Mouse (Mus musculus) limb, embryonic 13.5 days (tissue): ENCODE results near the gene Rnft2. TPM values are rescaled to one million over a fixed set of nuclear protein-coding genes. Genes with fewer than 3 reads are reported as not detected.

Experiments used
- ATAC-seq: fragments of 200-750 bp; cut with Nextera tagmentation; 2 replicates; pipeline ENCODE4 v1.8.0; 2017; ENCODE audit warnings: low read depth, moderate number of reproducible peaks, moderate TSS enrichment; ENCODE audit not compliant: low FRiP score
- H3K27ac ChIP-seq: fragments of 300-500 bp; sonication (generic); 2 replicates; pipeline ENCODE4 v1.5.1; 2015; ENCODE audit warnings: inconsistent platforms, mild to moderate bottlenecking, moderate library complexity
- H3K27me3 ChIP-seq: fragments of 300-500 bp; sonication (generic); 2 replicates; pipeline ENCODE4 v1.6.1; 2015; ENCODE audit warnings: mild to moderate bottlenecking, inconsistent platforms
- H3K36me3 ChIP-seq: fragments of 300-500 bp; sonication (generic); 2 replicates; pipeline ENCODE4 v1.6.1; 2015; ENCODE audit warnings: inconsistent platforms, mild to moderate bottlenecking, moderate library complexity
- H3K4me1 ChIP-seq: fragments of 300-500 bp; sonication (generic); 2 replicates; pipeline ENCODE4 v1.6.1; 2015; ENCODE audit warnings: inconsistent platforms
- H3K4me2 ChIP-seq: fragments of 300-500 bp; sonication (generic); replicated peaks from 2 replicates; pipeline ENCODE4 v1.6.1; 2015; ENCODE audit warnings: inconsistent platforms, mild to moderate bottlenecking, moderate library complexity
- H3K4me3 ChIP-seq: fragments of 300-500 bp; sonication (generic); 2 replicates; pipeline ENCODE4 v1.5.1; 2015; ENCODE audit warnings: moderate library complexity, mild to moderate bottlenecking, inconsistent platforms
- H3K9ac ChIP-seq: fragments of 300-500 bp; sonication (generic); 2 replicates; pipeline ENCODE4 v1.6.1; 2015; ENCODE audit warnings: mild to moderate bottlenecking, inconsistent platforms
- H3K9me3 ChIP-seq: fragments of 300-500 bp; sonication (generic); 2 replicates; pipeline ENCODE4 v1.6.1; 2016; ENCODE audit warnings: inconsistent platforms
- WGBS: fragments of 180-500 bp; shearing (Covaris S2); methylation state at CpG from one replicate; pipeline ENCODE4 v1.1.7; 2015; 5-methylcytosine and 5-hydroxymethylcytosine counted together
- polyA plus RNA-seq: library from polyadenylated mRNA; unstranded; fragments of >200 nt; fragmentation: Nextera tagmentation; extraction: Ambion mirVana; gene quantifications from 2 replicates; pipeline ENCODE4 v1.2.1, GENCODE M21; 2015

Gene Rnft2
- polyA plus RNA-seq, 1 experiment from 2014 or later = 4.6 TPM

- H3K27ac ChIP-seq = no peak overlapping the region
- peaks cover 18% of the 10 kb centered on the region; the same call in 1 of the 2 replicates for H3K4me1 ChIP-seq
- WGBS = 35% methylated on average over 8 of the region's 8 CpGs
- no peaks in the 10 kb centered on the region for H3K9me3 ChIP-seq
- no peak overlapping the region for H3K4me3 ChIP-seq
- H3K36me3 ChIP-seq = peaks cover 24% of the 10 kb centered on the region
- ATAC-seq = no peak
- H3K4me2 ChIP-seq = no peak overlapping the region
- H3K9ac ChIP-seq = no peak overlapping the region
- H3K27me3 ChIP-seq = 0 out of 2 replicates have a peak, but pooled peaks cover 6% of the 10 kb centered on the region
These were observed 21.4 kb upstream of the Rnft2 start for GRCm38 (mm10) chr5:118266309-118266708.

GRCm38 (mm10) chr5:118265366-118265765 is 20.4 kb upstream of the Rnft2 start:
- Histone ChIP-seq H3K4me3 (no peak overlapping the region), H3K9ac (no peak overlapping the region), H3K27me3 (no peaks in the 10 kb centered on the region), H3K27ac (no peak overlapping the region), H3K4me1 (peaks cover 11% of the 10 kb centered on the region; the same call in 1 of the 2 replicates), H3K4me2 (no peak overlapping the region), H3K9me3 (no peaks in the 10 kb centered on the region), H3K36me3 (peaks cover 34% of the 10 kb centered on the region)
- WGBS = 82% methylated on average over 5 of the region's 5 CpGs
- no peak for ATAC-seq

GRCm38 (mm10) chr5:118264279-118264678 is 19.4 kb upstream of the Rnft2 start:
- H3K27me3 ChIP-seq = no peaks in the 10 kb centered on the region
- H3K4me1 ChIP-seq = peaks cover 7% of the 10 kb centered on the region; the same call in 1 of the 2 replicates
- WGBS = 64% methylated on average over 9 of the region's 9 CpGs
- no peak for ATAC-seq
- H3K4me2 ChIP-seq = no peak overlapping the region
- H3K4me3 ChIP-seq = no peak overlapping the region
- no peaks in the 10 kb centered on the region for H3K9me3 ChIP-seq
- no peak overlapping the region for H3K9ac ChIP-seq
- peaks cover 45% of the 10 kb centered on the region for H3K36me3 ChIP-seq
- no peak overlapping the region for H3K27ac ChIP-seq

GRCm38 (mm10) chr5:118262418-118262817 is 17.5 kb upstream of the Rnft2 start:
- 86% methylated on average over 8 of the region's 8 CpGs for WGBS
- H3K27ac ChIP-seq = no peak overlapping the region
- H3K27me3 ChIP-seq = no peaks in the 10 kb centered on the region
- no peaks in the 10 kb centered on the region for H3K9me3 ChIP-seq
- no peak overlapping the region for H3K4me2 ChIP-seq
- H3K4me1 ChIP-seq = 0 out of 2 replicates have a peak, but pooled peaks cover 6% of the 10 kb centered on the region
- no peak overlapping the region for H3K9ac ChIP-seq
- no peak overlapping the region for H3K4me3 ChIP-seq
- H3K36me3 ChIP-seq = peaks cover 63% of the 10 kb centered on the region
- no peak for ATAC-seq

GRCm38 (mm10) chr5:118261181-118261580 is 16.3 kb upstream of the Rnft2 start:
- Histone ChIP-seq H3K4me3 (no peak overlapping the region), H3K27ac (no peak overlapping the region), H3K36me3 (peaks cover 76% of the 10 kb centered on the region), H3K9ac (no peak overlapping the region), H3K4me2 (no peak overlapping the region), H3K9me3 (no peaks in the 10 kb centered on the region), H3K4me1 (0 out of 2 replicates have a peak, but pooled peaks cover 6% of the 10 kb centered on the region), H3K27me3 (no peaks in the 10 kb centered on the region)
- no peak for ATAC-seq
- 92% methylated on average over 9 of the region's 9 CpGs for WGBS

- no peak overlapping the region for H3K4me3 ChIP-seq
- ATAC-seq = no peak
- no peak overlapping the region for H3K27ac ChIP-seq
- H3K9ac ChIP-seq = no peak overlapping the region
- 0 out of 2 replicates have a peak, but pooled peaks cover 6% of the 10 kb centered on the region for H3K4me1 ChIP-seq
- H3K4me2 ChIP-seq = no peak overlapping the region
- H3K27me3 ChIP-seq = no peaks in the 10 kb centered on the region
- no peaks in the 10 kb centered on the region for H3K9me3 ChIP-seq
- peaks cover 81% of the 10 kb centered on the region for H3K36me3 ChIP-seq
- 87% methylated on average over 11 of the region's 11 CpGs for WGBS
These were observed 15.7 kb upstream of the Rnft2 start for GRCm38 (mm10) chr5:118260642-118261041.

GRCm38 (mm10) chr5:118260055-118260454 is 15.1 kb upstream of the Rnft2 start:
- H3K9ac ChIP-seq = no peak overlapping the region
- H3K9me3 ChIP-seq = no peaks in the 10 kb centered on the region
- H3K36me3 ChIP-seq = peaks cover 82% of the 10 kb centered on the region
- 0 out of 2 replicates have a peak, but pooled peaks cover 6% of the 10 kb centered on the region for H3K4me1 ChIP-seq
- 86% methylated on average over 10 of the region's 10 CpGs for WGBS
- no peak for ATAC-seq
- H3K27ac ChIP-seq = no peak overlapping the region
- no peaks in the 10 kb centered on the region for H3K27me3 ChIP-seq
- no peak overlapping the region for H3K4me2 ChIP-seq
- H3K4me3 ChIP-seq = no peak overlapping the region

GRCm38 (mm10) chr5:118259636-118260035 is 14.7 kb upstream of the Rnft2 start:
- no peak overlapping the region for H3K27ac ChIP-seq
- no peak overlapping the region for H3K4me2 ChIP-seq
- H3K27me3 ChIP-seq = no peaks in the 10 kb centered on the region
- H3K4me3 ChIP-seq = no peak overlapping the region
- no peak for ATAC-seq
- peaks cover 82% of the 10 kb centered on the region for H3K36me3 ChIP-seq
- 87% methylated on average over 6 of the region's 6 CpGs for WGBS
- H3K9ac ChIP-seq = no peak overlapping the region
- H3K4me1 ChIP-seq = 0 out of 2 replicates have a peak, but pooled peaks cover 6% of the 10 kb centered on the region
- H3K9me3 ChIP-seq = no peaks in the 10 kb centered on the region

GRCm38 (mm10) chr5:118259152-118259551 is 14.2 kb upstream of the Rnft2 start:
- no peaks in the 10 kb centered on the region for H3K27me3 ChIP-seq
- no peaks in the 10 kb centered on the region for H3K9me3 ChIP-seq
- peaks cover 82% of the 10 kb centered on the region for H3K36me3 ChIP-seq
- no peak overlapping the region for H3K27ac ChIP-seq
- WGBS = 76% methylated on average over 6 of the region's 6 CpGs
- ATAC-seq = no peak
- H3K4me2 ChIP-seq = no peak overlapping the region
- 0 out of 2 replicates have a peak, but pooled peaks cover 3% of the 10 kb centered on the region for H3K4me1 ChIP-seq
- H3K4me3 ChIP-seq = no peak overlapping the region
- no peak overlapping the region for H3K9ac ChIP-seq

GRCm38 (mm10) chr5:118256981-118257380 is 12.1 kb upstream of the Rnft2 start:
- Histone ChIP-seq H3K4me3 (no peak overlapping the region), H3K36me3 (peaks cover 67% of the 10 kb centered on the region), H3K9me3 (no peaks in the 10 kb centered on the region), H3K4me2 (no peak overlapping the region), H3K27me3 (no peaks in the 10 kb centered on the region), H3K27ac (no peak overlapping the region), H3K9ac (no peak overlapping the region), H3K4me1 (no peaks in the 10 kb centered on the region)
- no peak for ATAC-seq
- WGBS = 95% methylated on average over 4 of the region's 4 CpGs

- H3K4me3 ChIP-seq = no peak overlapping the region
- no peaks in the 10 kb centered on the region for H3K27me3 ChIP-seq
- H3K4me1 ChIP-seq = no peaks in the 10 kb centered on the region
- no peaks in the 10 kb centered on the region for H3K9me3 ChIP-seq
- H3K27ac ChIP-seq = no peak overlapping the region
- peaks cover 49% of the 10 kb centered on the region for H3K36me3 ChIP-seq
- H3K4me2 ChIP-seq = no peak overlapping the region
- 81% methylated on average over 3 of the region's 3 CpGs for WGBS
- no peak for ATAC-seq
- H3K9ac ChIP-seq = no peak overlapping the region
These were observed 8.6 kb upstream of the Rnft2 start for GRCm38 (mm10) chr5:118253551-118253950.

- no peak overlapping the region for H3K9ac ChIP-seq
- no peak for ATAC-seq
- no peak overlapping the region for H3K4me2 ChIP-seq
- no peaks in the 10 kb centered on the region for H3K27me3 ChIP-seq
- WGBS = 93% methylated on average over 7 of the region's 7 CpGs
- no peaks in the 10 kb centered on the region for H3K9me3 ChIP-seq
- H3K27ac ChIP-seq = no peak overlapping the region
- H3K4me1 ChIP-seq = peaks cover 17% of the 10 kb centered on the region
- H3K36me3 ChIP-seq = peaks cover 30% of the 10 kb centered on the region
- no peak overlapping the region for H3K4me3 ChIP-seq
These were observed 6.1 kb upstream of the Rnft2 start for GRCm38 (mm10) chr5:118250987-118251386.

- 29% methylated on average over 8 of the region's 8 CpGs for WGBS
- no peak overlapping the region for H3K27ac ChIP-seq
These were observed 2.5 kb upstream of the Rnft2 start for GRCm38 (mm10) chr5:118247378-118247777.

More at GRCm38 (mm10) chr5:118247378-118247777, 2.5 kb upstream of the Rnft2 start:
- Histone ChIP-seq H3K4me3 (peak overlapping the region; percentile 56; the same call in 1 of the 2 replicates), H3K4me2 (peak overlapping the region; percentile 96), H3K4me1 (peaks cover 30% of the 10 kb centered on the region), H3K9ac (0 out of 2 replicates have a peak overlapping the region, but pooled peaks have one; percentile 45), H3K36me3 (peaks cover 25% of the 10 kb centered on the region), H3K27me3 (no peaks in the 10 kb centered on the region), H3K9me3 (no peaks in the 10 kb centered on the region)
- ATAC-seq = no peak
